Mouse (Mus musculus): ENCODE data around the gene Ttc13. TPM values are rescaled to one million over a fixed set of nuclear protein-coding genes. Genes with fewer than 3 reads are reported as not detected.

Ttc13 gene
- 24.8 and 26.3 TPM in 2 replicates for total RNA-seq (2014; rRNA removed)
- 11.8 and 12.3 TPM in 2 replicates for polyA plus RNA-seq (2012; rRNA removed)

DNA sequence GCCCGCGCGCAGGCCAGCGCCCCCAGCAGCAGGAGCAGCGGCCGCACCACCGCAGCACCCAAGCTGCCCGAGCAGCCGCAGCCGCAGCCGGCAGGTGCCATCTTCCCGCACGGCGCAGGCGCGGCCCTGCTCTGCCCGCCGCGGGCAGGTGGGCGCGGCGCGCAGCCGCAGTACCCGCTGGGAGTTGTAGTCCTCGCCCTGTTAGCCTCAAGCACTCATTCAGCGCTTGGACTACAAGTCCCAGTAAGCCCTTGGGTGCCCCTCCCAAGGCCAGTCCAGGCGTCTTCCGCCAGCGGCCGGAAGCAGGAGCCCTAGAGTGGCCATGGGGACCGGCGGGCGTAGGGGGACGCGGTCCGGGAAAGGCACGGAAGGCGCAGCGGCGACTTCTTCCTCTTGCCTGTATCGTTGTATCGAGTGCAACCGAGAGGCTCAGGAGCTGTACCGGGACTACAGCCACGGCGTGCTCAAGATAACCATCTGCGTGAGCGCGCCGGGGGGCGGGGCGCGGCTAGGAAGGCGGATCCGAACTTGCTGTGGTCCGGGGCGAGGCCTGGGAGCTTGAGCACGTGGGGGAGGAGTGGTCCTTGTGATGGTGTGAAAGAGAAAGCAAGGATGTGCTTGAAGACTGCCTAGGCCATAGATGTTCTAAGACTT lies at the start of gene Ttc13, which contains the start of gene Arv1:
Gene Ttc13 (minus strand): TSS at position 122 of the 654 bp plus-strand sequence.
Gene Arv1 (plus strand): TSS at position 278 of the 654 bp plus-strand sequence.
- H3K27me3 ChIP-seq (ENCODE audit: control insufficient read depth, insufficient read depth, low read length), result no peaks in the 10 kb centered on the region
- peak; percentile 92 for DNase-seq (ENCODE audit: extremely low read depth, low read depth, low spot score)
- H3K4me3 ChIP-seq (ENCODE audit: insufficient read depth, low read depth, low read length), result peak within 1 kb of the TSS; percentile 97
- peaks cover 25% of the 10 kb centered on the region; the same call in 1 of the 2 replicates for H3K79me2 ChIP-seq (ENCODE audit: control insufficient read depth, insufficient read depth, low read length)
- H3K36me3 ChIP-seq (ENCODE audit: control insufficient read depth, insufficient read depth, low read length), result peaks cover 2% of the 10 kb centered on the region; the same call in 1 of the 2 replicates
- peaks cover 13% of the 10 kb centered on the region for H3K4me1 ChIP-seq (ENCODE audit: control insufficient read depth, insufficient read depth, low read length)
- peak within 1 kb of the TSS; percentile 94 for H3K9ac ChIP-seq (ENCODE audit: low read depth, low read length)
- peak; percentile 34; the same call in 1 of the 2 replicates for TF ChIP-seq POLR2A (IDR thresholded peaks at IDR 0.05; ENCODE audit: extremely low read depth, insufficient read depth, low read length)
- no peak for TF ChIP-seq CTCF (IDR thresholded peaks at IDR 0.05; ENCODE audit: low read depth, low read length)
- H3K27ac ChIP-seq (replicated peaks; ENCODE audit: insufficient read depth, low read depth, low read length), result peak within 1 kb of the TSS; percentile 70
- WGBS, result under 1% methylated on average over 59 of the region's 59 CpGs

- 85% methylated on average over 7 of the region's 7 CpGs for WGBS
- Histone ChIP-seq H3K27ac (replicated peaks; ENCODE audit: insufficient read depth, low read depth, low read length) (no peak overlapping the region), H3K4me3 (ENCODE audit: insufficient read depth, low read depth, low read length) (no peak overlapping the region), H3K9ac (ENCODE audit: low read depth, low read length) (no peak overlapping the region), H3K79me2 (ENCODE audit: control insufficient read depth, insufficient read depth, low read length) (no peaks in the 10 kb centered on the region), H3K27me3 (ENCODE audit: control insufficient read depth, insufficient read depth, low read length) (no peaks in the 10 kb centered on the region), H3K36me3 (ENCODE audit: control insufficient read depth, insufficient read depth, low read length) (no peaks in the 10 kb centered on the region), H3K4me1 (ENCODE audit: control insufficient read depth, insufficient read depth, low read length) (no peaks in the 10 kb centered on the region)
- TF ChIP-seq CTCF (IDR thresholded peaks at IDR 0.05; ENCODE audit: low read depth, low read length), result no peak
- TF ChIP-seq POLR2A (IDR thresholded peaks at IDR 0.05; ENCODE audit: extremely low read depth, insufficient read depth, low read length), result no peak
- no peak for DNase-seq (ENCODE audit: extremely low read depth, low read depth, low spot score)
These were observed 41.3 kb upstream of the Ttc13 start for GRCm38 (mm10) chr8:124763061-124763460.

DNA sequence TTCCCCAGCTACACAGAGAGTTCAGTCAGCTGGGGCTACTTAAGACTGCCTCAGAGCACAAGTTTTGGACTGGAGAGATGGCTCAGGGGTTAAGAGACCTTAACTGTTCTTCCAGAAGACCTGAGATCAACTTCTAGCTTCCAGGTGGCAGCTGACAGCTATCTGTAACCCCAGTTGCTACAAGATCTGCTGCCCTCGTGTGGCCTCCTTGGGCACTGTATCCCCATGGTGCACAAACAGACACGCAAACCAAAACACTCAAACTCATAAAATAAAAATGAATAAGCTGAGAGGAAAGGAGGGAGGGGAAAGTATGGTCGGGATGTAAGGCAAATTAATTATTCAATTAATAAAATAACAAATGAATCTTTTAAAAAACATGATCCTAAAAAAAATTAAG lies 36.8 kb upstream of the Ttc13 start:
- Histone ChIP-seq H3K36me3 (ENCODE audit: control insufficient read depth, insufficient read depth, low read length) (no peaks in the 10 kb centered on the region), H3K4me1 (ENCODE audit: control insufficient read depth, insufficient read depth, low read length) (peaks cover 18% of the 10 kb centered on the region), H3K79me2 (ENCODE audit: control insufficient read depth, insufficient read depth, low read length) (no peaks in the 10 kb centered on the region), H3K27ac (replicated peaks; ENCODE audit: insufficient read depth, low read depth, low read length) (no peak overlapping the region), H3K4me3 (ENCODE audit: insufficient read depth, low read depth, low read length) (no peak overlapping the region), H3K9ac (ENCODE audit: low read depth, low read length) (no peak overlapping the region), H3K27me3 (ENCODE audit: control insufficient read depth, insufficient read depth, low read length) (no peaks in the 10 kb centered on the region)
- peak; percentile 60 for DNase-seq (ENCODE audit: extremely low read depth, low read depth, low spot score)
- WGBS, result 34% methylated on average over 3 of the region's 3 CpGs
- TF ChIP-seq POLR2A (IDR thresholded peaks at IDR 0.05; ENCODE audit: extremely low read depth, insufficient read depth, low read length), result no peak
- peak; percentile 89 for TF ChIP-seq CTCF (IDR thresholded peaks at IDR 0.05; ENCODE audit: low read depth, low read length)

DNA sequence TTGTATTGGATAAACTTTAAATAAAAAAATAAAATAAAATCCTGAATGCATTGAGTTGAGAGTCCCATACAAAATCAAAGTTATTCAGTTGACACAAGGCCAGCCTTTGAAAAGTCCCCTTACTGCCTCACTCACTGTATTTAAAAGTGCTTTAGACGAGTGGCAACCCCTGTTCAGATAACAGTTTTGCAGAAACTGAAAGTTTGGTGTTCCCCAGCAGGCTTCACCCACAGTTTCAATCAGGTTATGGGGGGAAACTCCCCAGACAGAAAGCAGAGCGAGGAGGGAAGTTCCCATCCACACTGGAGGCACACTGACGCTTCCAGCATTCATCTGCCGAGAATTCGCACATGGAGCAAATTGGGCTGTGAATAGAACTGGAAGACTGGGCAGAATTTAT lies 34.8 kb upstream of the Ttc13 start:
- Histone ChIP-seq H3K79me2 (ENCODE audit: control insufficient read depth, insufficient read depth, low read length) (no peaks in the 10 kb centered on the region), H3K27ac (replicated peaks; ENCODE audit: insufficient read depth, low read depth, low read length) (no peak overlapping the region), H3K36me3 (ENCODE audit: control insufficient read depth, insufficient read depth, low read length) (no peaks in the 10 kb centered on the region), H3K4me3 (ENCODE audit: insufficient read depth, low read depth, low read length) (no peak overlapping the region), H3K4me1 (ENCODE audit: control insufficient read depth, insufficient read depth, low read length) (peaks cover 29% of the 10 kb centered on the region), H3K9ac (ENCODE audit: low read depth, low read length) (no peak overlapping the region), H3K27me3 (ENCODE audit: control insufficient read depth, insufficient read depth, low read length) (no peaks in the 10 kb centered on the region)
- no peak for DNase-seq (ENCODE audit: extremely low read depth, low read depth, low spot score)
- 75% methylated on average over 5 of the region's 5 CpGs for WGBS
- TF ChIP-seq CTCF (IDR thresholded peaks at IDR 0.05; ENCODE audit: low read depth, low read length) (no peak), POLR2A (IDR thresholded peaks at IDR 0.05; ENCODE audit: extremely low read depth, insufficient read depth, low read length) (no peak)

GRCm38 (mm10) chr8:124756153-124756552 lies 34.4 kb upstream of the Ttc13 start:
- peaks cover 29% of the 10 kb centered on the region for H3K4me1 ChIP-seq (ENCODE audit: control insufficient read depth, insufficient read depth, low read length)
- no peak for DNase-seq (ENCODE audit: extremely low read depth, low read depth, low spot score)
- 65% methylated on average over 2 of the region's 2 CpGs for WGBS
- no peak for TF ChIP-seq CTCF (IDR thresholded peaks at IDR 0.05; ENCODE audit: low read depth, low read length)
- TF ChIP-seq POLR2A (IDR thresholded peaks at IDR 0.05; ENCODE audit: extremely low read depth, insufficient read depth, low read length), result no peak
- no peaks in the 10 kb centered on the region for H3K36me3 ChIP-seq (ENCODE audit: control insufficient read depth, insufficient read depth, low read length)
- H3K79me2 ChIP-seq (ENCODE audit: control insufficient read depth, insufficient read depth, low read length), result no peaks in the 10 kb centered on the region
- no peak overlapping the region for H3K4me3 ChIP-seq (ENCODE audit: insufficient read depth, low read depth, low read length)
- H3K27ac ChIP-seq (replicated peaks; ENCODE audit: insufficient read depth, low read depth, low read length), result no peak overlapping the region
- no peaks in the 10 kb centered on the region for H3K27me3 ChIP-seq (ENCODE audit: control insufficient read depth, insufficient read depth, low read length)
- no peak overlapping the region for H3K9ac ChIP-seq (ENCODE audit: low read depth, low read length)

- peak overlapping the region; percentile 78 for H3K27ac ChIP-seq (replicated peaks; ENCODE audit: insufficient read depth, low read depth, low read length)
- peaks cover 29% of the 10 kb centered on the region for H3K4me1 ChIP-seq (ENCODE audit: control insufficient read depth, insufficient read depth, low read length)
- WGBS, result 32% methylated on average over 8 of the region's 8 CpGs
- H3K4me3 ChIP-seq (ENCODE audit: insufficient read depth, low read depth, low read length), result no peak overlapping the region
- no peaks in the 10 kb centered on the region for H3K27me3 ChIP-seq (ENCODE audit: control insufficient read depth, insufficient read depth, low read length)
- H3K9ac ChIP-seq (ENCODE audit: low read depth, low read length), result no peak overlapping the region
- TF ChIP-seq CTCF (IDR thresholded peaks at IDR 0.05; ENCODE audit: low read depth, low read length) (no peak), POLR2A (IDR thresholded peaks at IDR 0.05; ENCODE audit: extremely low read depth, insufficient read depth, low read length) (no peak)
- peak; percentile 96 for DNase-seq (ENCODE audit: extremely low read depth, low read depth, low spot score)
- H3K79me2 ChIP-seq (ENCODE audit: control insufficient read depth, insufficient read depth, low read length), result no peaks in the 10 kb centered on the region
- H3K36me3 ChIP-seq (ENCODE audit: control insufficient read depth, insufficient read depth, low read length), result no peaks in the 10 kb centered on the region
These were observed 33.7 kb upstream of the Ttc13 start for GRCm38 (mm10) chr8:124755481-124755880.

Data from liver, adult 2 months (tissue).